Mouse (Mus musculus) embryo, embryonic 9.5 days (tissue): ENCODE data around the gene Shkbp1.

Source experiments
- DNase-seq: peaks from one replicate; pipeline ENCODE4 v3.0.0-alpha.2; 2017; ENCODE audit errors: extremely low spot score

Shkbp1 gene

GRCm38 (mm10) chr7:27355745-27356240 is at the start of gene Shkbp1:
Gene Shkbp1, minus strand, starts transcription at chr7:27356019.
- DNase-seq, result peak; percentile 89

GRCm38 (mm10) chr7:27404203-27404942 is 48.6 kb upstream of the Shkbp1 start:
- peak; percentile 19 for DNase-seq

GRCm38 (mm10) chr7:27402675-27403074 is 46.9 kb upstream of the Shkbp1 start:
- peak; percentile 60 for DNase-seq

GRCm38 (mm10) chr7:27400545-27400944 is 44.7 kb upstream of the Shkbp1 start:
- no peak for DNase-seq

- peak; percentile 55 for DNase-seq
Measured at GRCm38 (mm10) chr7:27397048-27397949, 41.5 kb upstream of the Shkbp1 start.

GRCm38 (mm10) chr7:27396184-27397047 is 40.6 kb upstream of the Shkbp1 start:
- peak; percentile 62 for DNase-seq

GRCm38 (mm10) chr7:27395521-27396183 is 39.8 kb upstream of the Shkbp1 start:
- no peak for DNase-seq

GRCm38 (mm10) chr7:27391416-27391815 is 35.6 kb upstream of the Shkbp1 start:
- DNase-seq, result no peak

- DNase-seq, result no peak
Measured at GRCm38 (mm10) chr7:27389213-27389612, 33.4 kb upstream of the Shkbp1 start.

- no peak for DNase-seq
Measured at GRCm38 (mm10) chr7:27384731-27385130, 28.9 kb upstream of the Shkbp1 start.

- no peak for DNase-seq
Measured at GRCm38 (mm10) chr7:27384134-27384533, 28.3 kb upstream of the Shkbp1 start.

GRCm38 (mm10) chr7:27383233-27383632 is 27.4 kb upstream of the Shkbp1 start:
- DNase-seq, result no peak

GRCm38 (mm10) chr7:27381560-27381959 is 25.7 kb upstream of the Shkbp1 start:
- no peak for DNase-seq

- no peak for DNase-seq
Measured at GRCm38 (mm10) chr7:27381009-27381408, 25.2 kb upstream of the Shkbp1 start.

- DNase-seq, result no peak
Measured at GRCm38 (mm10) chr7:27379836-27380235, 24.0 kb upstream of the Shkbp1 start.

- no peak for DNase-seq
Measured at GRCm38 (mm10) chr7:27378431-27378830, 22.6 kb upstream of the Shkbp1 start.

- DNase-seq, result no peak
Measured at GRCm38 (mm10) chr7:27375274-27375673, 19.5 kb upstream of the Shkbp1 start.

GRCm38 (mm10) chr7:27371715-27372462 is 16.1 kb upstream of the Shkbp1 start:
- no peak for DNase-seq

- DNase-seq, result no peak
Measured at GRCm38 (mm10) chr7:27369111-27369510, 13.3 kb upstream of the Shkbp1 start.

- DNase-seq, result no peak
Measured at GRCm38 (mm10) chr7:27367976-27368375, 12.2 kb upstream of the Shkbp1 start.
